Mouse (Mus musculus): Measurements from ENCODE around the gene Mrgpra6. TPM values are rescaled to one million over a fixed set of nuclear protein-coding genes. Genes with fewer than 3 reads are reported as not detected.

Mrgpra6 gene
- polyA plus RNA-seq (2012; rRNA removed) = not detected in 2 replicates

DNA sequence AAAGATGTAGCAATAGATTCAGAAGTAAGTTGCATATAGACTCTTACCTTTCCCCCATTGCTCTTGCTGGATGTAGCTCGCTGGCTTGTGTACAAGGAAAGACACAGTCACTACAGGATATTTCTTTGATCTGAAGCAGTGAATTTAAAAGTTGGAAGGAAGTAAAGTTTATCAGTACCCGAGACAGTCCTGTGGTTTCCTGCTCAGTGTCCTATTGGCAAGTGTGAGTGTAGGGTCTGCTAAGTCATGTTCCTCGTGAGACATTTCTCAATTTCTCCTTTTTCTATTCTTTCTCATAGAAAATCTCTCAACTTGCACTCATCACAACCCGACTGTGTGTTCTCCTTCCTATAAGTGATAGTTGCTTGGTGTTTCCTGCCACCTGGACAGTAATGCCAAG lies at the start of gene Mrgpra6:
Gene Mrgpra6 (minus strand): TSS at position 91 of the 400 bp plus-strand sequence.

DNA sequence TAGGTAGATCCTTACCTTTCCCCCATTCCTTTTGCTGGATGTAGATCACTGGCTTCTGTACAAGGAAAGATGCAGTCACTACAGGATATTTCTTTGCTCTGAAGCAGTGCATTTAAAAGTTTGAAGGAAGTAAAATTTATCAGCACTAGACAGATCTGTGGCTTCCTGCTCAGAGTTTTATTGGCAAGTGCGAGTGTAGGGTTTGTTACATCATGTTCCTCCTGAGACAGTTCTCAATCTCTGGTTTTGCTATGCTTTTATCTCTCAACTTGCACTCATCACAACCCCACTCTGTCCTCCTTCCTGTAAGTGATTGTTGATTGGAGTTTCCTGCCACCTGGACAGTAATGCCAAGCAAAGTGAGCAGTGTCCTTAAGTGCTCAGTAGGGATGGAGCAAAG lies 48.0 kb upstream of the Mrgpra6 start, which contains the start of gene Mrgpra9:
Gene Mrgpra9 (minus strand): TSS at position 79 of the 400 bp plus-strand sequence.

Other genes with a start within 250 kb of the Mrgpra6 start
- 8.0 TPM in 2 replicates for gene Uevld, start 246.4 kb downstream of the Mrgpra6 start, polyA plus RNA-seq (2012; rRNA removed)
- not detected in 2 replicates for gene Gm9999, start 221.3 kb downstream of the Mrgpra6 start, polyA plus RNA-seq (2012; rRNA removed)
- 4.9 TPM in 2 replicates for gene Spty2d1, start 196.5 kb downstream of the Mrgpra6 start, polyA plus RNA-seq (2012; rRNA removed)
- 17.0 and 17.2 TPM in 2 replicates for gene Tmem86a, start 154.3 kb downstream of the Mrgpra6 start, polyA plus RNA-seq (2012; rRNA removed)
- gene Ptpn5, start 71.2 kb downstream of the Mrgpra6 start, polyA plus RNA-seq (2012; rRNA removed) = 201 and 203 TPM in 2 replicates
- gene Mrgpra9, start 47.9 kb upstream of the Mrgpra6 start, polyA plus RNA-seq (2012; rRNA removed) = not detected in 2 replicates
- gene Mrgpra1, start 149.3 kb upstream of the Mrgpra6 start, polyA plus RNA-seq (2012; rRNA removed) = 0.07 TPM in 1 of 2 replicates, not detected in the other
- gene Mrgpra2a, start 247.2 kb upstream of the Mrgpra6 start, polyA plus RNA-seq (2012; rRNA removed) = not detected in 2 replicates